Mouse (Mus musculus) spleen, postnatal 14 days (tissue): ENCODE results near the gene Sh3bp5l.
"Not testable (repeated sequence)": the region's sequence is repeated elsewhere in the genome, so short reads cannot be mapped to it uniquely, and the experiment has no call there.

Experiments
- DNase-seq, 2 experiments: peaks; one replicate each; pipeline ENCODE4 v3.0.0; 2021 to 2022; ENCODE audit warnings: low spot score in 2 of 2

Gene Sh3bp5l

GRCm38 (mm10) chr11:58330276-58331148, at the start of gene Sh3bp5l, which contains the start of gene Zfp672:
TSS of gene Sh3bp5l (plus strand) at chr11:58330724.
TSS of gene Zfp672 (minus strand) at chr11:58330339.
- peak; percentile 73 to 84 for DNase-seq

- DNase-seq: no peak
These were observed 48.5 kb upstream of the Sh3bp5l start for GRCm38 (mm10) chr11:58281970-58282496.

- DNase-seq: no peak
These were observed 48.0 kb upstream of the Sh3bp5l start for GRCm38 (mm10) chr11:58282518-58282917.

DNA sequence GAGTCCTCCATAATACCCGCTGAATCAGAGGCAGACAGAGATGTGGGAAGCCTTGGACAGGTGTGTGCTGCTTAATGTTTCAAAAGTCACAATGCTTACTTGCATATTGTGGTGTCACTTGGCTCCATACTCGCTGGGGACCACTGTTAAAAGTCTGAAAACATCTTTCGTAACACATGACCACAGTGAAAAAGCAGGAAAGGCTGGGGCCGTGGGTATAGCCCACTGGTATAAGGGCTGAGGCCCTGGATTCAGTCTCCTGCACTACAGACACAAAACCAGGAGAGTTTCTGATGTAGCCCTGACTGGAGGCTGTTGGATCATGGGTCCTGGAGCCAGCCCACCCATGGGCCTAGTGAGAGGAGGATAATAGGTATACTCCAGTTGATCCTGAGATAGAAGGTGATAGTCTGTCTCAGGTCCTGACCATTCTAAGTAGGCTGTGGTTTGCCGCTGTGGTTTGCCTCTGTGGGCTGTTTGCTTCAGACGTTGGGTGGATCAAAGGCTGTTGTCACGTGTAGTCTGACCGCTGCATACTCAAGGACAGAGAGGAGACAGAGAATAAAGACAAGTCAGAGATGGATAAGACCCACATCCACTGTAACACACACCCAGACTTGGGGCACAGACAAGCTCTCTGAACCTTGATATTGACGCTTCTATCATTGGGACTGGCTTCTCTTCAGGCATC, 40.4 kb upstream of the Sh3bp5l start:
- DNase-seq: no peak

GRCm38 (mm10) chr11:58290812-58291211, 39.7 kb upstream of the Sh3bp5l start:
- DNase-seq: no peak

GRCm38 (mm10) chr11:58292791-58293190, 37.7 kb upstream of the Sh3bp5l start:
- no peak for DNase-seq

DNA sequence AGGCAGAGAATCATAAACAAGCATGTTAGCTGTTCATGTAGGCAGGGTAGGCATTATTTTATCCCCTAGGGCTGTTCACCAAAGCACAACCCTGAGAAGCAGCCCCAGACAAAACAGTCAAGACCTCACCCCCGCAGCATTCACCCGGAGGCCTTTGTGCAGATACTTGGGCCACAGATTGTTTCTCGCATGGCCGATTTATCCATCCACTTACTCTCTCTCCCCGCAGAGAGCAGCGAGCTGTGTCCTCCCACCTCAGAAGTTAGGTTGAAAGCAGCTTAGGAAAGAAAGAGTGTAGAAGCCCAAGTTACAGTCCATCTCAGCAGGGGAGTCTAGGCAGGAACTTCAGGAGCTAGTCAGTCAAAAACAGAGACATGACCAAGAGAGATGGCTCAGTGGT, 33.1 kb upstream of the Sh3bp5l start:
- DNase-seq: no peak

- DNase-seq: peak; percentile 41 to 53
These were observed 29.5 kb upstream of the Sh3bp5l start for GRCm38 (mm10) chr11:58301057-58301456.

DNA sequence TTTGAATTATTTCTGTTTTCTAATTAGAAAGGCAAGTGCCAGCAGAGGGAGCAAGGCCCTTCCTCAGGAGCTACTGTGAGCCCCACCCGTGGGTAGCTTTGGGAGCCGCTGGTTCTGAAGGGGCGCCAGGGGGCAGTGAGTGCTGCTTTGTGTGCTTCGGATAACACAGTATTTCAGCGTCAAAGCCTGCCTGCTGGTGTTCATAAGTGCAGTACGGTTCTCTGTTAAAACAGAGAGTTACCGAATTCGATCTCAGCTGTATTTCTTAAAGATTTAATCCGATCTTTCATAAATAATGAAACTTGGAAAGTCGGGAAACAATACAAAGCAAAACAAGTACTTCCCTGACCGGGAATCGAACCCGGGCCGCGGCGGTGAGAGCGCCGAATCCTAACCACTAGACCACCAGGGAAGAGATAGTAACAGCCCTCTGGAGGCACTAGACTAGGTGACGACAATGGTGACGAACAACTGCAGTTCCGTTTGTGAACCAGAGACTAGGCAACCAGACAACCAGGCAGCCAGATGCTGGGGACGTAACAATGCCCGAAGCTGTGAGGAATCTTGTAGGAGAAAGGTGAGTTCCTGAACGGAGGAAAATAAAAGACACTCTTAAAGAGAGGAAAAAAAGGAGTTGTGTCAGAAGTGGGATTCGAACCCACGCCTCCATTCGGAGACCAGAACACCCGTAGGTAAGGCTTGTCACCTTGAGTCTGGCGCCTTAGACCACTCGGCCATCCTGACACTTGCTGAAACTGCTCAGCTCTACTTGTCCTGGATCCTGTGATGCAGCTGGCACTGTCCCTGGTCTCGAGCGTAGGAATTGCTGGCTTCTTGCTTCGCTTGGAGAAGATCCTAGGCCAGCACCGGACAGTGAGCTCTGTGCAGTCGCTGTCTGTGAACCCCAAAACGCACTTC, 28.4 kb upstream of the Sh3bp5l start:
- peak; percentile 92 to 94 for DNase-seq

DNA sequence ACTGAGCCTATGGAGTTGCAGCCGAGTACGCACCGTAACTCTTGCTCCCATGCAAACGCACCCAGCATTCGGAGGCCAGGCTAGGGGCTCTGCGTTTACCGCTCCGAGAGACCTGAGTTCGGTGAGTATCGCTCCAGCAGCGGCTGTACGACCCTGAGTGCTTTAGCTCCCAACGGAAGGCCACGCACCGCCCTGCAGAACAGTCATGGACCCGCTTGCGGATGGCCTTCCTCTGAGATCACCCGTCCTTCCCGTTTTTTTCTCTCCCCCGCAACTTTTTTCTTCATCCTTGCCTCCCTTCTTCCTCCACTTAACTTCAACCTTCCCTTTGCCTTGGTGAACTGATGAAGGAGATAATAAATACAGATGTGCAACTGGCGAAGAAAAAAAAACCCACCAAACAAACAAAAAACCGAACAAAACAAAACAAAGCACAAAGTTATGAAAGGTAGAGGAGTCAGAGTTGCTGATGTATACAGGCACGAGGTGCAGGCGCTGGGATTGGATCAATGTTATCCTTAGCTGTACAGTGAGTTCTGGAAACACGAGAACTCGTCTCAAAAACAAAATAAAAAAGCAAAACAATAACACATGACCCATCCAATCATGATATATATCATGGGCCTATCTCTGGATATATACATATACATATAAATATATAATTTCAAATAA, 27.6 kb upstream of the Sh3bp5l start:
- no peak for DNase-seq

GRCm38 (mm10) chr11:58303594-58303993, 26.9 kb upstream of the Sh3bp5l start:
- no peak for DNase-seq

GRCm38 (mm10) chr11:58305299-58305698, 25.2 kb upstream of the Sh3bp5l start:
- not testable (repeated sequence) for DNase-seq

DNA sequence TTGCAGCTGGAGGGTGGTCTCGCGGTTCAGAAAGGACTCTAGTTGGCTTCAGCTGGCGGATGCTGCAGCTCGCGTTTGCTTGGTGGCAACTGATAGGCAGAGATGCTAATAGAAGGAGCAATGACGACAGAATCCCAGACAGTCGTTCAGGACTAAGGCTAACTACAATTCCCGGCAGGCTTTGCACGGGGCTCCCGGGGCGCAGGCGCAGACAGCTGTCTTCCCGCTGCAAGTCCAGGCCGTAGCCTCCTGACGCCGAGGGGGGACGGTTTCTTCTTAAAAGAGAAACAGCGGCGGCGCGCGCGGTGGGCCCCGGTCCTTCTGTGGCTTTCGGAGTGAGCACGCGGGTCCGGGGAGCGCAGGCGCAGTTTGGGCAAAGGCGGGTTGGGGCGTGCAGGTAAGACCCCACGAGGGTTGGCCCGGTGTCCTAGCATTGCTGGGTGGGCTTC, 23.6 kb upstream of the Sh3bp5l start, which contains the start of gene Zfp692:
Zfp692 (plus strand) TSS at position 210 of the 449 bp plus-strand sequence.
- peak; percentile 83 to 86 for DNase-seq

DNA sequence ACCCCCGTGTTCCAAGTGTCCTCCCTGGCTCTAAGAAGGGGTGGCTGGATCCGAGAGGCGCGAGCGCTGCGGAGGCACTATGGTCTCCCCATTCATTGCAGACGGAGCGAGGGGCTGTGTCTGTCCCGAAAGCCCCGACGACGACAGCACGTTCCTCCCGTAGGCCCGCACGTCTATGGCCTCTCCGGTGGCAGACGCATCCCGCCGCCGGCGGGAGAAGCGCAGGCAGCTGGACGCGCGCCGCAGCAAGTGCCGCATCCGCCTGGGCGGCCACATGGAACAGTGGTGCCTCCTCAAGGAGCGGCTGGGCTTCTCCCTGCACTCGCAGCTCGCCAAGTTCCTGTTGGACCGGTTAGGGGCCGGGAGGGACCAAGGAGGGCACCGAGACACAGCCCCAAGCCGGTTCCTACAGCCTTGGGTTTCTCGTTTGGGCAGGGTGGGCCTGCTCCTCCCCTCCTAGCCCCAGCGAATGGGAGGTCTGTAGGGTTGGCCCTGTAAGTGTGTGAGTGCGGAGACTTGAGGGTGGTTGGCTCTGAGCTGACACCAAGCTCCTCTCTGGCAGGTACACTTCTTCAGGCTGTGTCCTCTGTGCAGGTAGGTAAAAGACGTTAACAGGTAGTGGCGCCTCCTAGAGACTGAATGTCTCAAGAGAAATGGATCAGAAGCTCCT, 23.0 kb upstream of the Sh3bp5l start:
- DNase-seq: peak; percentile 29 to 31

- no peak for DNase-seq
These were observed 21.9 kb upstream of the Sh3bp5l start for GRCm38 (mm10) chr11:58308661-58309060.

- no peak for DNase-seq
These were observed 16.5 kb upstream of the Sh3bp5l start for GRCm38 (mm10) chr11:58314069-58314468.

DNA sequence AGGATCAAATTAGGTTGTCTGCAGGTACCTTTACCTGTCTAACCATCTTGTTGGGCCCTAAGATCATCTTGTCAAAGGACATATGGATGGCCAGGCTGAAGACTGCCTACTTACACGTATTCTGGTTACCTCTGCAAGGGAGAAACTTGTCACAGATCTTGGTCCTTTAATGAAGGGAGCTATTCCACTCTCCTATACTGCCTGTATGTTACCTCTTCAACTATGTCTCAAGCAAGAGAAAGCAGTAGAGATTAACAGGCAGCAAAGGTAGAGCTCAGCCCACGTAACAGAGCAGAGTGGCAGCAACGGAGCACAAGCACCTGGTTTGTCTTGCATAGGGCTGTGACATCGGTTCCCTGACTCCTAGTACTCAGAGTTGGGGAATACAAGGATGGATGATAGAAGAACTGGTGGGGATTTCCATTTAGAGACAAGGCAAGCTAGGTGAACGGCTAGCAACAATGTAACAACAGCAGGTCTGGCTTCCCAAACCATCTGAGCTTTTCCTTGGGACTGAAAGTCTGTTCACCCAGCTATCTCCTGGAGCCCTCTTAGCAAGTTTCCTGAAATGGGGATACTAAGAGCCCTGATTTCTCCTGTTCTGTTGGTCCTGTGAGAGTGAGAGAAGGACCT, 14.9 kb upstream of the Sh3bp5l start:
- DNase-seq: no peak

- DNase-seq: no peak
These were observed 14.2 kb upstream of the Sh3bp5l start for GRCm38 (mm10) chr11:58316344-58316743.

DNA sequence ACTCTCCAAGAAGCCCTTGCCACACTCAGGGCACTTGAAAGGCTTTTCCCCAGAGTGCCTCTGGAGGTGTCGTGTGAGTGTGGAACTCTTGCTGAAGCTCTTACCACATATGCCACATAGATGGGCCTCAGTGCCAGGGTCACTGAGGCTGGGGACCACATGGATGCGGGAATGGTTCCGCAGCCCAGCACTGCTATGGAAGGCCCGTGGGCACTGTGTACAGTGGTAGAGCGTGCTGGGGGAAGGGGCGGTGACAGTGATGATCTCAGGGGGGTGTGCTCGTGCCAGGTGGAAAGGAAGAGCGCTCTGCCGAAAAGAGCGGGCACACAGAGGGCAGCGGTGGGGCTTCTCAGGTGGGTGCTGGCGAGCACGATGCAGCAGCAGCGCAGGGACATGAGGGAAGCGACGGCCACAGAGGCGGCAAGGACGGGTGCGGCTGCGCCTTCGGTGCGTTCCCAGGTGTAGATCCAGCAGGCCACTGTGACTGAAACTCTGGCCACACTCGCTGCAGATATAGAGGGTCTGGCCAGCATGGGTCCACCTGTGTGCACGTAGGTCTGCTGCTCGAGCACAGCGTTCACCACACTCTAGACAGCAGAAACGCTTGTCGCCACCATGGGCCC, 13.6 kb upstream of the Sh3bp5l start:
- DNase-seq: no peak
